Mouse (Mus musculus) Patski (cell line): Measurements from ENCODE around the gene Olfr857. TPM values are rescaled to one million over a fixed set of nuclear protein-coding genes. Genes with fewer than 3 reads are reported as not detected.
"Not testable (repeated sequence)": the region's sequence is repeated elsewhere in the genome, so short reads cannot be mapped to it uniquely, and the experiment has no call there.

Experiments
- ATAC-seq: fragments of 100-300 bp; one replicate; pipeline ENCODE4 v1.8.0; 2021
- CTCF ChIA-PET: fragments of 350-600 bp; sonication (Branson Sonifier 250); formaldehyde crosslinking; loops from one replicate; lab custom pipeline; 2022; ENCODE audit warnings: inconsistent platforms; lab: Charles Lee
- POLR2A ChIA-PET: fragments of 350-600 bp; sonication (Branson Sonifier 250); formaldehyde crosslinking; loops from one replicate; lab custom pipeline; 2022; ENCODE audit warnings: antibody characterized with exemption, inconsistent platforms; lab: Charles Lee
- DNase-seq: peaks from one replicate; pipeline ENCODE4 v3.0.0-alpha.2; 2011; ENCODE audit warnings: low read depth, low spot score
- H3K27me3 ChIP-seq: fragments of 371-371 bp; one replicate; pipeline ENCODE4 v1.5.1; 2021
- CTCF ChIP-seq: fragments of 100-300 bp; IDR thresholded peaks from one replicate; pipeline ENCODE4 v1.5.1; 2021
- in situ Hi-C: fragments of 300-500 bp; cut with MboI; formaldehyde crosslinking; loops from 3 replicates; pipeline ENCODE4 v1.11.1; 2018; ENCODE audit warnings: low pct_unique_long_range_greater_than_20kb, mixed read lengths
- polyA plus RNA-seq: library from polyadenylated mRNA; unstranded; gene quantifications from one replicate; pipeline ENCODE4 v1.2.3, GENCODE M21; 2021

The Olfr857 gene
- polyA plus RNA-seq = not detected

DNA sequence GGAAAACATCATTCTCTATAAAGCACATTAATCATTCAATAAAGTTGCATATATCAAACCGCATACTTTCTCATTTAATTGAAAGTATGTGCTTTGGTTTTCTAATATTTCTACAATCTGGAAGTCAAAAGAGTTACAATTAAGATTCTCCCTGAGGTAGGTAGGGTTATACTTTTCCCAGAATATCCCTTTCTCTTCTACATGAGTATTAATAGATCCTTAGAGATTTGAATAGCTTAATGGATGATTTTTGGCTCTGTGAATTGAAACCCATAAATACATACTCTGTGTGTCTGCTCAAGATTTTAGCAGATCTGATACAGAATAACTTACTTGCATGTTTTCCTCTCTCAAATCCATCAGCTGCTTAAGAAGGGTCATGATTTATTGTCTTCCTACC lies at the start of gene Olfr857:
TSS of gene Olfr857 (plus strand) at position 301 of the 400 bp plus-strand sequence.
- in situ Hi-C loops = no loop called here
- ATAC-seq (no peak), DNase-seq (no peak)
- no peaks in the 10 kb centered on the region for H3K27me3 ChIP-seq
- POLR2A ChIA-PET = no interaction called here
- TF ChIP-seq CTCF = no peak
- CTCF ChIA-PET = no interaction called here

DNA sequence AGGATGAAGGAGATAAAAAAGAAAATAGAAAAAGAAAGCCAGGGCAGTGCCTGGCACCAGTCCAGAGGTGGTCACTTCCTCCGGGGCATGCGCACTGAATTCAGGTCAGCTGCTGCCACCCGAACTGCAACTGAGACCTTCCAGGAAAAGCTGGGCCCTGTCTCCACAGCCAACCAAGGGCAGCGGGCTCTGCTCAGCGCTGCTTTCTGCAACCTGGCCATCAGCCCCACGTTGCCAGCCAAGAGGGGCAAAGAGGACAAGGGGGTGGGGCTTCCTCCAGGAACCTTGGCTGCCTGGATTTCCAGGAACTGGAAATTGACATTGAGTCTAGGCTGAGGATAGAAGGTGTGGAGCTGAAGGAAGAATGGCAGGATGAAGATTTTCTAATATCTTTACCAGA lies 19.0 kb upstream of the Olfr857 start:
- in situ Hi-C loops = no loop called here
- DNase-seq = no peak
- peaks cover 5% of the 10 kb centered on the region for H3K27me3 ChIP-seq
- ATAC-seq = no peak
- ChIA-PET CTCF (no interaction called here), POLR2A (no interaction called here)
- TF ChIP-seq CTCF = no peak

GRCm38 (mm10) chr9:19691426-19691825 lies 17.8 kb upstream of the Olfr857 start:
- DNase-seq (no peak), ATAC-seq (no peak)
- in situ Hi-C loops = no loop called here
- TF ChIP-seq CTCF = no peak
- CTCF ChIA-PET = no interaction called here
- H3K27me3 ChIP-seq = no peaks in the 10 kb centered on the region
- POLR2A ChIA-PET = no interaction called here

GRCm38 (mm10) chr9:19692430-19692829 lies 16.8 kb upstream of the Olfr857 start:
- no peak for DNase-seq
- ATAC-seq = no peak
- H3K27me3 ChIP-seq = no peaks in the 10 kb centered on the region
- no peak for TF ChIP-seq CTCF
- in situ Hi-C loops = no loop called here
- CTCF ChIA-PET = no interaction called here
- POLR2A ChIA-PET = no interaction called here

DNA sequence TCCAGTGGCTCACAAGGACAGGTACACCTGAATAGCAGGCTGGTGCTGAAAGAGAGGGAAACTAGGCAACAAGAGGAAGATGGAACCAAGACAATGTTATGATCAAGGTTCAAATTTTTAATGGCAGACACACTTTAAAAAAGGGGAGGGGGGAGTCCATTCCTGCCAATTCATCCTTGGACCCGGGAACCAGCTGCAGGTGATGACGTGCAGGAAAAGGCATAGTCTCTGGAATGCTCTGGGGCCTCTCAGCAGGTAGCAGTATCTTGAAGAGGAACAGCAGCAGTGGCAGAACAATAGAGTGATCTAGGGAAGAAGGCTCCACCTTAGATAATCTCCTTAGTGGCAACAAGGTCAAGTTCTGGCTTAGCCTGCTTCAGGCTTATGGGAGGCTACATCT lies 14.9 kb upstream of the Olfr857 start:
- DNase-seq, in situ Hi-C loops, POLR2A ChIA-PET, H3K27me3 ChIP-seq, ATAC-seq: not testable (repeated sequence)
- CTCF ChIA-PET = interaction anchor here (1.7 kb wide), 1 partner anchor 17 kb away, joined by 3 read pairs; no protein-coding TSS in a partner anchor

- DNase-seq, H3K27me3 ChIP-seq, in situ Hi-C loops, POLR2A ChIA-PET, ATAC-seq: not testable (repeated sequence)
- CTCF ChIA-PET = interaction anchor here (1.7 kb wide), 1 partner anchor 17 kb away, joined by 3 read pairs; no protein-coding TSS in a partner anchor
These were observed 14.3 kb upstream of the Olfr857 start for GRCm38 (mm10) chr9:19694898-19695379.

GRCm38 (mm10) chr9:19704546-19704945 lies 4.7 kb upstream of the Olfr857 start:
- ATAC-seq, CTCF ChIA-PET, POLR2A ChIA-PET, DNase-seq, in situ Hi-C loops, H3K27me3 ChIP-seq: not testable (repeated sequence)

Other genes starting within 250 kb of the Olfr857 start
- not detected for gene Olfr850, start 231.2 kb upstream of the Olfr857 start, polyA plus RNA-seq
- not detected for gene Olfr851, start 216.1 kb upstream of the Olfr857 start, polyA plus RNA-seq
- not detected for gene Olfr853, start 168.4 kb upstream of the Olfr857 start, polyA plus RNA-seq
- gene Olfr854, start 142.1 kb upstream of the Olfr857 start, polyA plus RNA-seq = not detected
- not detected for gene Olfr855, start 126.8 kb upstream of the Olfr857 start, polyA plus RNA-seq
- gene Zfp317, start 87.3 kb upstream of the Olfr857 start, polyA plus RNA-seq = 20.9 TPM
- not detected for gene Olfr58, start 70.8 kb downstream of the Olfr857 start, polyA plus RNA-seq
- not detected for gene Olfr859, start 95.5 kb downstream of the Olfr857 start, polyA plus RNA-seq
- gene Olfr860, start 140.3 kb downstream of the Olfr857 start, polyA plus RNA-seq = not detected
- gene Olfr862, start 178.6 kb downstream of the Olfr857 start, polyA plus RNA-seq = not detected
- gene Olfr77, start 207.4 kb downstream of the Olfr857 start, polyA plus RNA-seq = 2.6 TPM